Mouse (Mus musculus) testis, adult 2 months (tissue): ENCODE measurements at regions not wholly inside any gene's neighbourhood (a gene's known extent, or its start where the extent isn't known, plus 50 kb on each side); places are given as distances from the start of the nearest gene placed in this dataset.

ENCODE experiments used
- H3K27ac ChIP-seq: fragments of 200-500 bp; 2 replicates; pipeline ENCODE4 v1.5.1; 2012; ENCODE audit warnings: low read depth, low read length; ENCODE audit not compliant: control insufficient read depth, insufficient read depth
- H3K27me3 ChIP-seq: fragments of 200-500 bp; 2 replicates; pipeline ENCODE4 v1.6.1; 2012; ENCODE audit warnings: mild to moderate bottlenecking, low read length, moderate library complexity; ENCODE audit not compliant: control insufficient read depth, insufficient read depth
- H3K36me3 ChIP-seq: fragments of 200-500 bp; 2 replicates; pipeline ENCODE4 v1.6.1; 2012; ENCODE audit warnings: mild to moderate bottlenecking, low read length; ENCODE audit not compliant: control insufficient read depth, insufficient read depth
- H3K4me1 ChIP-seq: fragments of 200-500 bp; 2 replicates; pipeline ENCODE4 v1.6.1; 2012; ENCODE audit warnings: low read length; ENCODE audit not compliant: control insufficient read depth, insufficient read depth
- H3K4me3 ChIP-seq: fragments of 200-500 bp; 2 replicates; pipeline ENCODE4 v1.5.1; 2012; ENCODE audit warnings: low read depth, mild to moderate bottlenecking, low read length, moderate library complexity, mixed read lengths; ENCODE audit not compliant: control insufficient read depth
- CTCF ChIP-seq: fragments of 200-500 bp; IDR thresholded peaks from 2 replicates; pipeline ENCODE4 v1.5.1; 2012; ENCODE audit warnings: low read depth, mild to moderate bottlenecking, inconsistent platforms, low read length, moderate library complexity; ENCODE audit not compliant: control insufficient read depth, insufficient read depth, insufficient replicate concordance
- POLR2A ChIP-seq: fragments of 200-500 bp; IDR thresholded peaks from 2 replicates; pipeline ENCODE4 v1.6.1; 2012; ENCODE audit warnings: low read depth, mild to moderate bottlenecking, inconsistent platforms, low read length, moderate library complexity; ENCODE audit not compliant: control insufficient read depth

DNA sequence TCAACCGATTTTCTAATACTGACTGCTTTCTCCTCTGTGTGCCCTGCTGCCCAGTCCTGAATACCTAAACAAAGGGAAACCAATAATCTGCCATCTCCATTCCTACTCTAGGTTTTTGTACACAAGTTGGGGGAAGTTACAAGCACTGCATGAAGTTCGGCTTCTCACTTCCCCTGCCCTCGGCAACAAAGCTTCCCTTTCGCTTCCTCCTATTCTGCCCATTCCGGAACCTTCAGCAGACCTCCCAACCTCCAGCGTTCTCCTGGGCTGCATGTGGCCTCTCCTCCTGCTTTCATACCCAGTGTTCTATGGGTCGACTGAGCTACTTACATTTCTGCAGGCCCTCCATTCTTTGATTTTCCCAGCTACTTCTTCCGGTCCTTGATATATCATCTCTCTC is 180.3 kb downstream of the Ibtk start:
- TF ChIP-seq POLR2A (no peak), CTCF (no peak)
- H3K4me3 ChIP-seq: no peak overlapping the region
- no peak overlapping the region for H3K27ac ChIP-seq
- no peaks in the 10 kb centered on the region for H3K36me3 ChIP-seq
- H3K27me3 ChIP-seq: no peaks in the 10 kb centered on the region
- H3K4me1 ChIP-seq: peaks cover 2% of the 10 kb centered on the region

DNA sequence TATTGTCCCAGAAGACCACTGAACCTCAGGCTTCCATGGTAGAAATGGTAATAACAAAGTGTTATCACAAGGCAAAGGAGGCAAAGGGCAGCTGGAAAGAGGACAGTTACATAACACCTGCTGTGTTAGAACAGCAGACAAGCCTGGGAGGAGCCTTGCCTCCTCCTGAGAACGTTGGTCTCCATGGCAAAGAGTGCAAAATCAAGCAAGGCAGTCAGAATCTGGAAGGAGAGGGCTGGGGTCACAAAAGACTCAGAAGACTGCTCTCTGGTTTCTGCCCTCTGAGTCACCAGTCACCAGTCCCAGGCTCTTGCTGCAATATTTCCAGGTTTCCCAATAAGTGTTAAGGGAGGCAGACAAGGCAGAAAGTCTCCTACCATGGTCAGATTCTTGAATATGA is 197.3 kb downstream of the Ibtk start:
- H3K4me1 ChIP-seq: no peaks in the 10 kb centered on the region
- no peak overlapping the region for H3K4me3 ChIP-seq
- no peaks in the 10 kb centered on the region for H3K36me3 ChIP-seq
- H3K27me3 ChIP-seq: no peaks in the 10 kb centered on the region
- no peak overlapping the region for H3K27ac ChIP-seq
- TF ChIP-seq CTCF (no peak), POLR2A (no peak)

GRCm38 (mm10) chr9:85550455-85550854 is 198.7 kb downstream of the Ibtk start:
- no peaks in the 10 kb centered on the region for H3K4me1 ChIP-seq
- no peak overlapping the region for H3K4me3 ChIP-seq
- H3K36me3 ChIP-seq: no peaks in the 10 kb centered on the region
- TF ChIP-seq POLR2A (no peak), CTCF (no peak)
- no peaks in the 10 kb centered on the region for H3K27me3 ChIP-seq
- no peak overlapping the region for H3K27ac ChIP-seq

DNA sequence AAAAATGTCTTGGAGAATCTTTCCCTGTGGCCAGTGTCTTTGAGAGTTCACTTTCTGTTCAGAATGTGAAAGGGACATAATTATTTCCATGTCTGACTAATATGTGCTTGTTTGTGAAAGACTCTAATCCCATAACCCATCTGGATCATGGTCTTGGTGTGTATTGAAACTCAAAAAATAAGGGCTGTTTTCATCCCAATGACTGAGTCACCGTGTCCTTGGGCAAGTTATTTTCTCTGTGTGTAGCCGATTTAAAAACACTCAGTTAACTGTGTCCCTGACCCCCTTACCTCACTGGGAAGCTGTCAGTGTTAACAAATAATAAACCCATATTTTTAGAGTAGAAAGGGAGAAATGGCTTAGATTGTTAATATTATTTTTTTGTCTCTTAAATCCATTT is 202.9 kb downstream of the Ibtk start:
- no peaks in the 10 kb centered on the region for H3K27me3 ChIP-seq
- no peaks in the 10 kb centered on the region for H3K36me3 ChIP-seq
- H3K27ac ChIP-seq: no peak overlapping the region
- TF ChIP-seq POLR2A (no peak), CTCF (no peak)
- no peak overlapping the region for H3K4me3 ChIP-seq
- H3K4me1 ChIP-seq: no peaks in the 10 kb centered on the region

GRCm38 (mm10) chr9:85545566-85545965 is 203.6 kb downstream of the Ibtk start:
- TF ChIP-seq CTCF: no peak
- TF ChIP-seq POLR2A: no peak
- Histone ChIP-seq H3K36me3 (no peaks in the 10 kb centered on the region), H3K4me1 (no peaks in the 10 kb centered on the region), H3K4me3 (no peak overlapping the region), H3K27ac (no peak overlapping the region), H3K27me3 (no peaks in the 10 kb centered on the region)

DNA sequence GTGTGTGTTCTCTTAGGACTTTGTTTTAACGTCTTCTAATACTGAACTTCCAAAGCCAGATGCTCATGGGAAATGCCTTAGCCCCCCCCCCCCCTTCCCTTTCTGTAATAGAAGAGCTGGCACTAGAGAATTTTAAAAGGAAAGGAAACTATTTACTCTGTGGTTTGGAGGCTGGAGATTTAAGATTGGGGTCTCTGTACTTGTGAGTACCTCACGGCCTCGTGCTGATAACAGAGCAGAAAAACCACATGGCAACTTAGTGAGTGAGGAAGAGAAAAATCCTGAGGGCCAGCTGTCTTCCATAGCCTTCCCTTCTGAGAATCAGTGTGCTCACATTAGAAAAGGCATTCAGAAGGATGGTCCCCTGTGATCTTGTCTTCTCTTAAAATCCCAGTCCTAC is 210.6 kb downstream of the Ibtk start:
- Histone ChIP-seq H3K36me3 (no peaks in the 10 kb centered on the region), H3K4me3 (no peak overlapping the region), H3K27ac (no peak overlapping the region), H3K4me1 (no peaks in the 10 kb centered on the region), H3K27me3 (no peaks in the 10 kb centered on the region)
- TF ChIP-seq POLR2A (no peak), CTCF (no peak)

GRCm38 (mm10) chr9:85528421-85528820 is 201.3 kb upstream of the Tent5a start:
- H3K4me1 ChIP-seq: no peaks in the 10 kb centered on the region
- TF ChIP-seq CTCF (no peak), POLR2A (no peak)

GRCm38 (mm10) chr9:85524733-85525132 is 197.6 kb upstream of the Tent5a start:
- Histone ChIP-seq H3K4me1 (no peaks in the 10 kb centered on the region), H3K4me3 (no peak overlapping the region), H3K27me3 (no peaks in the 10 kb centered on the region), H3K36me3 (no peaks in the 10 kb centered on the region), H3K27ac (no peak overlapping the region)
- TF ChIP-seq CTCF: no peak
- no peak for TF ChIP-seq POLR2A

More at GRCm38 (mm10) chr9:85528421-85528820, 201.3 kb upstream of the Tent5a start:
- Histone ChIP-seq H3K27me3 (no peaks in the 10 kb centered on the region), H3K27ac (no peak overlapping the region), H3K4me3 (no peak overlapping the region), H3K36me3 (no peaks in the 10 kb centered on the region)
